Mouse (Mus musculus): Measurements from ENCODE around the gene Atf7ip. TPM values are rescaled to one million over a fixed set of nuclear protein-coding genes. Genes with fewer than 3 reads are reported as not detected.

Gene Atf7ip
- total and polyA plus RNA-seq, 3 experiments: 4.2 to 35.4 (median 29.7) TPM

DNA sequence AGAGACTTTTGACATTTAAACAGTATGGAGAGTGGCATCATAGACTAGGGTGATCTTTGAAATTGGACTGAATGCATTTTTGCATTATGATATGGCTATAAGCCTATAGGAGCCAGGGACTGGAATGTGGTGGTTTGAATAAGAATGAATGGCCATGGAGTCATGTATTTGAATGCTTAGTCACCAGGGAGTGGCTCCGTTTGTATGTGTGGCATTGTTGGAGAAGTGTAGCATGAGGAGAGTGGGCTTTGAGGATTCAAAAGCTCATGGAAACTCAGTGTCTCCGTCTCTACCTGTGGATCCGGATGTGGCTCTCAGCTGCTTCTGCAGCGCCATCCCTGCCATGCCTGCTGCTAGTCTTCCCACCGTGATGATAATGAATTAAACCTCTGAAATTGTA is 35.4 kb downstream of the Atf7ip start:
- no peak overlapping the region for H3K4me2 ChIP-seq (ENCODE audit: insufficient read depth, low read depth, poor library complexity, severe bottlenecking)
- TF ChIP-seq KAT2A (IDR thresholded peaks at IDR 0.05; ENCODE audit: insufficient replicate concordance, low read length): no peak
- TF ChIP-seq BHLHE40 (IDR thresholded peaks at IDR 0.05; ENCODE audit: low read depth, low read length): no peak
- no peak for TF ChIP-seq CTCF (conservative IDR thresholded peaks at IDR 0.05 in 1 of 2, IDR thresholded peaks at IDR 0.05 in 1 of 2; ENCODE audit: low read depth in 2 of 2, low read length in 2 of 2)
- no peak for TF ChIP-seq MAFK (IDR thresholded peaks at IDR 0.05; ENCODE audit: insufficient replicate concordance, low read length)
- TF ChIP-seq POLR2A (IDR thresholded peaks at IDR 0.05; ENCODE audit: low read depth, low read length): no peak
- TF ChIP-seq ETS1 (conservative IDR thresholded peaks at IDR 0.05; ENCODE audit: low read depth, low read length): no peak
- TF ChIP-seq TBP (conservative IDR thresholded peaks at IDR 0.05; ENCODE audit: low read depth, low read length): no peak
- TF ChIP-seq USF1 (IDR thresholded peaks at IDR 0.05; ENCODE audit: low read depth, low read length): no peak
- no peak for TF ChIP-seq JUND (conservative IDR thresholded peaks at IDR 0.05; ENCODE audit: low read depth, low read length)
- TF ChIP-seq HCFC1 (IDR thresholded peaks at IDR 0.05; ENCODE audit: low read depth, low read length): no peak
- TF ChIP-seq NRF1 (IDR thresholded peaks at IDR 0.05; ENCODE audit: low read depth, low read length): no peak
- no peak for TF ChIP-seq MAZ (IDR thresholded peaks at IDR 0.05; ENCODE audit: low read depth, low read length)
- peaks cover 6 to 45% of the 10 kb centered on the region in 2 experiments for H3K4me1 ChIP-seq (ENCODE audit: control insufficient read depth in 1 of 2, insufficient read depth in 2 of 2)
- dilution Hi-C loops (cut with MboI; ENCODE audit: extremely low pct_ligation_motif_present, extremely low pct_unique_long_range_greater_than_20kb, low sequenced_read_pairs): no loop called here
- no peaks in the 10 kb centered on the region for H3K9me3 ChIP-seq (replicated peaks; ENCODE audit: low read length)
- no peak overlapping the region for H3K4me3 ChIP-seq (replicated peaks in 1 of 3; ENCODE audit: low read depth in 2 of 3, low read length in 2 of 3, poor library complexity in 1 of 3)
- no peak overlapping the region for H3K27ac ChIP-seq (ENCODE audit: insufficient read depth, low read depth)
- peaks cover 49% of the 10 kb centered on the region for H3K79me2 ChIP-seq (replicated peaks; ENCODE audit: control insufficient read depth, extremely low read depth, insufficient read depth, poor library complexity, severe bottlenecking)
- DNase-seq (ENCODE audit: extremely low read depth): no peak
- H3K9ac ChIP-seq (ENCODE audit: insufficient read depth, low read depth): no peak overlapping the region
- H3K36me3 ChIP-seq (replicated peaks in 1 of 2; ENCODE audit: control insufficient read depth in 1 of 2, insufficient read depth in 1 of 2, low read length in 1 of 2): peaks cover 24 to 57% of the 10 kb centered on the region in 2 experiments
- H3K27me3 ChIP-seq (replicated peaks): no peaks in the 10 kb centered on the region
- in situ Hi-C loops (cut with MboI; ENCODE audit: low pct_ligation_motif_present, low pct_unique_long_range_greater_than_20kb, low sequenced_read_pairs): no loop called here

DNA sequence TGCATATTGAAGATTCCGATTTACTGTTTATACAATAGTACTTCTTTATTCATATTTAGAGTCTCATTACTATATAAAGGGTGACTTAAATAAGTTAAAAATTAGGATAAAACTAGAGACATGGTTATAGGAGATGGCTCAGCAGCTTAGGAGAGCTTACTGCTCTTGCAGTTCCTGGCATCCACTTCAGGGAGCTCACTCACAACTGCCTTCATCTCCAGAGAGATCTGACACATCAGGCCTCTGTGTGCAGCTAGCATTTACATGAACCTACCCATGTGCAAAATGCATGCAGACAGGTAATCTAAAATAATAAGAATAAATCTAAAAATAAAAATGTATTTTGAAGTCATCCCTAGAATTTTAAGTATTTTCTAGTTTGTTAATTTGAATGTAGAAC is 36.1 kb downstream of the Atf7ip start:
- Histone ChIP-seq H3K27me3 (replicated peaks) (no peaks in the 10 kb centered on the region), H3K9me3 (replicated peaks; ENCODE audit: low read length) (no peaks in the 10 kb centered on the region), H3K4me2 (ENCODE audit: insufficient read depth, low read depth, poor library complexity, severe bottlenecking) (no peak overlapping the region), H3K79me2 (replicated peaks; ENCODE audit: control insufficient read depth, extremely low read depth, insufficient read depth, poor library complexity, severe bottlenecking) (peaks cover 49% of the 10 kb centered on the region), H3K36me3 (replicated peaks in 1 of 2; ENCODE audit: control insufficient read depth in 1 of 2, insufficient read depth in 1 of 2, low read length in 1 of 2) (peaks cover 24 to 53% of the 10 kb centered on the region in 2 experiments), H3K4me3 (replicated peaks in 1 of 3; ENCODE audit: low read depth in 2 of 3, low read length in 2 of 3, poor library complexity in 1 of 3) (no peak overlapping the region), H3K27ac (ENCODE audit: insufficient read depth, low read depth) (no peak overlapping the region), H3K4me1 (ENCODE audit: control insufficient read depth in 1 of 2, insufficient read depth in 2 of 2) (peaks cover 6 to 45% of the 10 kb centered on the region in 2 experiments), H3K9ac (ENCODE audit: insufficient read depth, low read depth) (no peak overlapping the region)
- no peak for DNase-seq (ENCODE audit: extremely low read depth)
- dilution Hi-C loops (cut with MboI; ENCODE audit: extremely low pct_ligation_motif_present, extremely low pct_unique_long_range_greater_than_20kb, low sequenced_read_pairs) (no loop called here), in situ Hi-C loops (cut with MboI; ENCODE audit: low pct_ligation_motif_present, low pct_unique_long_range_greater_than_20kb, low sequenced_read_pairs) (no loop called here)
- TF ChIP-seq BHLHE40 (IDR thresholded peaks at IDR 0.05; ENCODE audit: low read depth, low read length) (no peak), JUND (conservative IDR thresholded peaks at IDR 0.05; ENCODE audit: low read depth, low read length) (no peak), ZC3H11A (IDR thresholded peaks at IDR 0.05; ENCODE audit: low read depth, low read length) (no peak), SMC3 (IDR thresholded peaks at IDR 0.05; ENCODE audit: low read depth, low read length) (no peak), E2F4 (IDR thresholded peaks at IDR 0.05; ENCODE audit: insufficient replicate concordance, low read depth, low read length) (no peak), CHD2 (IDR thresholded peaks at IDR 0.05; ENCODE audit: low read length) (no peak), EP300 (IDR thresholded peaks at IDR 0.05; ENCODE audit: low read length) (no peak), TBP (conservative IDR thresholded peaks at IDR 0.05; ENCODE audit: low read depth, low read length) (no peak), POLR2A (IDR thresholded peaks at IDR 0.05; ENCODE audit: low read depth, low read length) (no peak), TCF12 (IDR thresholded peaks at IDR 0.05; ENCODE audit: low read depth, low read length) (no peak), IRF4 (IDR thresholded peaks at IDR 0.05; ENCODE audit: low read depth, low read length) (no peak), RCOR1 (conservative IDR thresholded peaks at IDR 0.05; ENCODE audit: low read depth, low read length) (no peak), CHD1 (IDR thresholded peaks at IDR 0.05; ENCODE audit: low read depth, low read length) (no peak), JUN (IDR thresholded peaks at IDR 0.05; ENCODE audit: insufficient read depth, low read depth, low read length) (no peak), MXI1 (IDR thresholded peaks at IDR 0.05; ENCODE audit: low read depth, low read length) (no peak), UBTF (IDR thresholded peaks at IDR 0.05; ENCODE audit: low read depth, low read length) (no peak), ZMIZ1 (IDR thresholded peaks at IDR 0.05; ENCODE audit: low read depth, low read length) (no peak)
